Mouse (Mus musculus): ENCODE results near the gene 4930558K02Rik. TPM values are rescaled to one million over a fixed set of nuclear protein-coding genes. Genes with fewer than 3 reads are reported as not detected.

4930558K02Rik gene
- total RNA-seq, 1 experiment from 2014 or later: not detected

GRCm38 (mm10) chr1:161999882-162000371, 20.5 kb upstream of the 4930558K02Rik start:
- ATAC-seq (ENCODE audit: extremely low read depth, insufficient number of reproducible peaks, low FRiP score, poor library complexity, severe bottlenecking): peak; percentile 75

- no peak for ATAC-seq (ENCODE audit: extremely low read depth, insufficient number of reproducible peaks, low FRiP score, poor library complexity, severe bottlenecking)
Measured at GRCm38 (mm10) chr1:161999338-161999737, 19.9 kb upstream of the 4930558K02Rik start.

GRCm38 (mm10) chr1:161998781-161999180, 19.3 kb upstream of the 4930558K02Rik start:
- ATAC-seq (ENCODE audit: extremely low read depth, insufficient number of reproducible peaks, low FRiP score, poor library complexity, severe bottlenecking): peak; percentile 59

- no peak for ATAC-seq (ENCODE audit: extremely low read depth, insufficient number of reproducible peaks, low FRiP score, poor library complexity, severe bottlenecking)
Measured at GRCm38 (mm10) chr1:161992389-161992788, 13.0 kb upstream of the 4930558K02Rik start.

GRCm38 (mm10) chr1:161991846-161992245, 12.4 kb upstream of the 4930558K02Rik start:
- ATAC-seq (ENCODE audit: extremely low read depth, insufficient number of reproducible peaks, low FRiP score, poor library complexity, severe bottlenecking): no peak

GRCm38 (mm10) chr1:161990684-161991578, 11.5 kb upstream of the 4930558K02Rik start:
- no peak for ATAC-seq (ENCODE audit: extremely low read depth, insufficient number of reproducible peaks, low FRiP score, poor library complexity, severe bottlenecking)

- ATAC-seq (ENCODE audit: extremely low read depth, insufficient number of reproducible peaks, low FRiP score, poor library complexity, severe bottlenecking): no peak
Measured at GRCm38 (mm10) chr1:161983979-161984566, 4.6 kb upstream of the 4930558K02Rik start.

GRCm38 (mm10) chr1:161983451-161983850, 4.0 kb upstream of the 4930558K02Rik start:
- no peak for ATAC-seq (ENCODE audit: extremely low read depth, insufficient number of reproducible peaks, low FRiP score, poor library complexity, severe bottlenecking)

- no peak for ATAC-seq (ENCODE audit: extremely low read depth, insufficient number of reproducible peaks, low FRiP score, poor library complexity, severe bottlenecking)
Measured at GRCm38 (mm10) chr1:161980626-161981298, 1.3 kb upstream of the 4930558K02Rik start.

GRCm38 (mm10) chr1:161980046-161980445, 610 bp upstream of the 4930558K02Rik start:
- ATAC-seq (ENCODE audit: extremely low read depth, insufficient number of reproducible peaks, low FRiP score, poor library complexity, severe bottlenecking): no peak

GRCm38 (mm10) chr1:161978173-161978700, 1.2 kb downstream of the 4930558K02Rik start:
- no peak for ATAC-seq (ENCODE audit: extremely low read depth, insufficient number of reproducible peaks, low FRiP score, poor library complexity, severe bottlenecking)

- ATAC-seq (ENCODE audit: extremely low read depth, insufficient number of reproducible peaks, low FRiP score, poor library complexity, severe bottlenecking): no peak
Measured at GRCm38 (mm10) chr1:161977331-161977730, 2.1 kb downstream of the 4930558K02Rik start.

GRCm38 (mm10) chr1:161976255-161977182, 2.9 kb downstream of the 4930558K02Rik start:
- ATAC-seq (ENCODE audit: extremely low read depth, insufficient number of reproducible peaks, low FRiP score, poor library complexity, severe bottlenecking): peak; percentile 88

GRCm38 (mm10) chr1:161972233-161972632, 7.2 kb downstream of the 4930558K02Rik start:
- no peak for ATAC-seq (ENCODE audit: extremely low read depth, insufficient number of reproducible peaks, low FRiP score, poor library complexity, severe bottlenecking)

- no peak for ATAC-seq (ENCODE audit: extremely low read depth, insufficient number of reproducible peaks, low FRiP score, poor library complexity, severe bottlenecking)
Measured at GRCm38 (mm10) chr1:161970874-161971273, 8.6 kb downstream of the 4930558K02Rik start.

- peak; percentile 94 for ATAC-seq (ENCODE audit: extremely low read depth, insufficient number of reproducible peaks, low FRiP score, poor library complexity, severe bottlenecking)
Measured at GRCm38 (mm10) chr1:161968589-161969407, 10.6 kb downstream of the 4930558K02Rik start, which contains the start of gene Pigc. Gene Pigc (plus strand): TSS chr1:161969186.

GRCm38 (mm10) chr1:161967936-161968335, 11.5 kb downstream of the 4930558K02Rik start:
- no peak for ATAC-seq (ENCODE audit: extremely low read depth, insufficient number of reproducible peaks, low FRiP score, poor library complexity, severe bottlenecking)

Measured in neutrophil, adult 5-6 weeks (primary cell).